Mouse (Mus musculus) T-helper 17 cell (primary cell): Measurements from ENCODE around the gene Nedd4.

Experiments
- in situ Hi-C, 2 experiments: fragments of 300-600 bp; cut with MboI, MseI; formaldehyde crosslinking; loops; 1 replicate in 1 of 2; 2 replicates in 1 of 2; pipeline ENCODE4 v1.15.1; 2025; ENCODE audit warnings: high pct_unique_total_duplicates in 2 of 2

Gene Nedd4

DNA sequence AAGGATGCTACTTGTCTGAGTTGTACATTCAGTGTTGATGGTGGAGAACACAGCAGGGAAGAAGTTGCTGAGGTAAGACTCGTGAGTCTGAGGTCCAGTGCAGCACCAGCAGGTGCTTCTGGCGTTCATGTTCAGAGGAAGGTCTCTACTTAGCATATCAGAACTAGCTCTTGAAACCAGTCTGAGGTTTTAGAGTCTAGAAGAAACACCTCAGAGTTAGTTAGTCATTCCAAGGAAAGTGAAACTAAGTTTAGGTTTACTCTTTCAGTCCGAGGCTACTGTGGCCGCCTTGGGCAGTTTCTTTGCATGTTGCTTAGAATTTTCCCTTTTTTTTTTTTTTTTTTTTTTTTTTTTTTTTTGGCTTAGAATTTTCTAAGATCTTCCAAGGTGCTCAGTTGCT lies 16.6 kb downstream of the Nedd4 start:
- in situ Hi-C loops = no loop called here

DNA sequence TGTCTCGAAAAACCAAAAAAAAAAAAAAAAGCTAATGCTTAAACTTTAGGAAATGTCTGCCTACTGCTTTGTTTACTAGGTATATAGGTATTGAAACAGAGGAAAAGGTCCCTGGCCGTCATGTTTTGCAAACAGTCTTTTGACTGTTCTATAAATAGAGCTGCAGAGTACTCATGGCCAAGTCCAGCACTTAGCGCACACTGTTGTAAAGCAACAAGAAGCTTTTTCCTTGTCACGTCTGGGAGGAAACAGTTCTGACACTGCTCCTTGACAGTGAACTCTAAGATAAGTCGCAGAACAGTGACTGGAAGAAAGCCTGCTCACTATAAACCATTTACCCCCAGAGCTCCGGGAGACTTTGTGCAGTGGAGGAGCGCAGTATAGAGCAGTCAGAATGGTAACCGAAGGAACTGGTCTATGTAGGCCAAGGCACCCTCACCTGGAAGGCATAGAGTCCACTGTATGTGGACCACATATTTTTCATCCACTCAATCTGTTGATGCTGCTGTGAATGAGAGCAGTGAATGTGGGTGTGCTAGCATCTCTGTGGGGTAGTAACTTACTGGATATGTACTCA lies 19.6 kb downstream of the Nedd4 start:
- in situ Hi-C loops = no loop called here

DNA sequence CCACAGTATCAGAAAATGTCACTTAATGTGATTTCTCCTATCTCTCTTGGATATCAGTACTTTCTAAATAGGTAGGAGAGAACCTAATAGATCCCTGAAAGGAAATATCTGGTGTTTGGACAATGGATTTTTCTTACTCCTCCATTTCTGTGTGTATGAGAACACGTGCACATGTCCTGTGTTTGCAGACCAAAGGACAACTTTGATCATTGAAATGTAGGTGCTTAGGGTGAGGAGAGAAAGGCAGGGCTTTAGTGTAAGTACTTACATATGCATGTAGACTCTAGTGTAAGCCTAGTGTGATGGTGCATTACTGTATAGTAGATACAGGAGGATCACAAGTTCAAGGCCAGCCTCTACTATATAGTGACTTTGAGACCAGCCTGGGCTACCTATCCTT lies 21.1 kb downstream of the Nedd4 start:
- in situ Hi-C loops = no loop called here

DNA sequence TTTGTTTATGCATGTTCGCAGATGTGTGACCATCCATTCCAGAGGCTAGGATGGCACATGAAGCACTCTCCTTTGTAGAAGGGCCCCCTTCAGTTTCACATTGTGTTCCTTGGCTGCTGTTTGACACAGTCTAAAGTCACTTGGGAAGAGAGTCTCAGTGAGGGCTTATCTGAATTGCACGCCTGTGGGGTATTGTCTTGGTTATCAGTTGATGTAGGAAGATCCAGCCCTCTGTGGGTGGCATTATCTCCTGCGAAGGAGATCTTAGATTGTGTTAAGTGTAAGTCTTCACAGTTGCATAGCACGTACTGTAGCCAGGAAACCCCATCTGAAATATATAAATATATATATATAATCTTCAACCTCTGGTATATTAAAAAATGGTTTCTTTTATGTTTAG lies 23.1 kb downstream of the Nedd4 start:
- in situ Hi-C loops = no loop called here

DNA sequence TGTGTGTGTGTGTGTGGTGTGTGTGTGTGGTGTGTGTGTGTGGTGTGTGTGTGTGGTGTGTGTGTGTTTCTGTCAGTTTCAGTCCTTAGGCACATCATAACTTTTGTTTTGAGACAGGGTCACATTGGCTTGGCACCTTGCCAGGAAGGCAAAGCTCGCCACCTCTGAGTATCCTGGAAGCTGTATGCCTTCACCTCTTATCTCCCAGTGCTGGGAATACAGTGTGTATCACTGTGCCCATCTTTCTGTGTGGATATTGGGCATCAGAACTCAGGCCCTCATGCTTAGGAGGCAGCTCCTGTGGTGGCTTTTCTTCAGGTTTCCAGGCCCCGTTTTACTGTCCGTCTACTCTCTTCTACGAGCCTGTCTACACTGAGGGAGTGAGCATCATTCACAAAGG lies 24.4 kb downstream of the Nedd4 start:
- in situ Hi-C loops = no loop called here

DNA sequence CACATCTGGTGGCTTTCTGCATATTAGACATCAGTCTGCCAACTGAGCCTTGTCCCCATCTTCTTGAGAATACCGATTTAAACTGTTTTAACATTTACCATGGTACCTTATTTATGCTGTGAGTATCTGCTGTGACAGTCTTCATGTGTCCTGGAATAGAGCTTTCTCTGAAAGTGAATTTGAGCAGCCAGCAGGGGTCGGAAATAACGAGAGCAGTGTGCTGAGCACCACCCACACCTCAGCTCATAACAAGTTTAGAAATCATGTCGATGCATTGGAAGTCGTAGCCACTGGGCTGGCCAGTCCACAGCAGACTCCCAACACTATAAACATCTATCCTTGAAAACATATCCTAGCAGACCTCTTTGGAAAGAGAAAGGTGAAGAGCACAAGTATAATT lies 27.4 kb downstream of the Nedd4 start:
- in situ Hi-C loops = no loop called here

DNA sequence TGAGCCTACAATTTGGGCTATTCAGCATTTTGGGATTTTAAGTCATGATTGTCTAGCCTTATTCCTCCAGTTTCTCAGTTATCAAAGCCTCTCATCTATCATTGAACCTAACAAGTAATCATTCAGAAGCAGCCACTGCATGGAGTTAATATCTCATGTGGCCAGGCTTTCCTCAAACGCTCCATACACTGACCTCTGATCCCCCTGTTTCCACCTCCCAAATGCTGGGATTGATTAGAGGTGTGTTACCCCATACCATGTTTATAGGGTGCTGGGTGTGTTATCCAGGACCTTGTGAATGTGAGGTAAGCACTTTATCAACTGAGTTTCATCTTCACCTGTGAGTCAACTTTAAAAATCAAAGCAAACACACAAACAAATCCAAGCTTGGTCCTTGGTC lies 28.7 kb downstream of the Nedd4 start:
- in situ Hi-C loops = no loop called here

DNA sequence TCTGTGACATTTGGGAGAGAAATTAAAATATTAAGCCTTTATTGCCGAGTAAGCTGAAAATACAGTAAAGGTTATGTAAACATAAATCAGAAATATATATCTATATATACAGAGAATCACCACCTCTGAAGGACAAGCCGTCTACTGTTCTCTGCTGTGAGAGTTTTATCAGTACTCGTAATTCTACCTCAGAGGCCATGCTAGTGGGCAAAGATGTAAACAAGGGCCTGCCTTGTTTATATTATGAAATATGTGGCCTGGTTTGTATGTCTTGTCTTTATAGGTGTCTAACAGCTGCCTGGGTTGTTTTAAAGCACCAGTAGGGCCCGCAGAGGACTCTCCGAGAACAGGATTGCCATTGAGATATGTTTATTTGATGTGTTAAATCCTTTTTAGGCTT lies 29.8 kb downstream of the Nedd4 start:
- in situ Hi-C loops = no loop called here

DNA sequence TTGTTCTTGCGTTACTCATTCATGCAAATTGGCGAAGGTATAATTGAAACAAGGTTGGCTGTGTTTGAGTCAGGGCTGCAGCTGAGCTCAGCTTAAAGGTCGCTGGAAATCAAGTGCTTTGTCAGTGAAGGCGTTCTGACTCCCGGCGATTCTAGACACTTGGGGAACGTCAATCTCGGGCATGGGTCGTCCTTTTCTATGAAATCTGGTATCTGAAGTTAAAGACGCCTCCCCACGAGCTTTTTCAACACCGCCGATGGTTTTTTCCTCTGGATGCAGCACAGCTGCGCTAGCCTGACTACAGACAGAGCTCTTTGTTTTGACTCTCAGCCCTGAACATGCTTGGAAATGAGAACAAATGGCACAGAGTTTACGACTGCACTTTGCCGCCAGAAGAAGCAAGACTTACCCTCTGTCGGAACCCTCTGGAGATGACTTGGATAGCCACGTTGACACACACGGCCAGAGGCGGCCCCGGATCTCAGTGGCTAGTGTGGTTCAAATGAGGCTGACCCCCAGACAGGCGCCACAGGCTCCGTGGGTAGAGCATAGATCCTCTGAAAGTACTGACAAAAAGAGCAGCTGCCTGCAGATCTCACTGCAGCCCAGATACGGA lies 31.0 kb downstream of the Nedd4 start:
- in situ Hi-C loops = no loop called here

DNA sequence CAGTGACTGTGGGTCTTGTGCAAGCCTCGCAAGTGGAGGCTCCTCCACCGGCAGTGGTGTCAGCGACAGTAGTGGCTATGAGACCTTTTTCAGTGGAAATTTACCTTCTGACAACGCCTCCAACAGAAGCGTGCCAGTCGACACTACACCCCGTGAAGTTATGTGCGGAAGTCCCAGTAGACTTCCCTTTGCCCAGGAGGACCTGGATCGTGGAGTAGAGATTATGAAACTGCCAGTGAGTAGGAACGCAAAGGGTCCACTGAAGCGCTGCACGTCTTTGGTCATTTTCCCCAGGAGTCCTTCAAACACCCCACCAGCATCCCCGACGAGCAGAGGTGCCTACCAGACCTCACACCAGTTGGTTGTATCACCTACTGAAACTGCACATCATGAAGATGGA lies 31.7 kb downstream of the Nedd4 start:
- in situ Hi-C loops = no loop called here

DNA sequence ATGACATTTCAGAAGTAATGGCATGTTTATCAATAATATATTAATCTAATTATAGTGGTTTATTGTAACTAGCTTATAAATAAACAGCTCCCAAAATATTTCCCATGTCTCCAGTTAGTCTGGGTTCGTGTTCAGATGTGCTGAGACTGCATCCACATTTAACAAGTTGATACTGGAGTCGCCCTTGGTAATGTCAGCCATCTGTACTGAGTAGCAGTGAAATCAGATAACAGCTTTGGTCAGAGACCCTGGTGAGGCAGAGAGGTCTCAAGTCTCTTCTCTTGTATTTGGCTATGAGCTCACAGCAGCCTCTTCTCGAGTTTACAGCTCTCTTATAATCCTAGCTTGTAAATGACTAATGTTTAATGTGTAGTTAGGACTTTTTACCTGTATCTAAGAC lies 34.4 kb downstream of the Nedd4 start:
- in situ Hi-C loops = no loop called here

DNA sequence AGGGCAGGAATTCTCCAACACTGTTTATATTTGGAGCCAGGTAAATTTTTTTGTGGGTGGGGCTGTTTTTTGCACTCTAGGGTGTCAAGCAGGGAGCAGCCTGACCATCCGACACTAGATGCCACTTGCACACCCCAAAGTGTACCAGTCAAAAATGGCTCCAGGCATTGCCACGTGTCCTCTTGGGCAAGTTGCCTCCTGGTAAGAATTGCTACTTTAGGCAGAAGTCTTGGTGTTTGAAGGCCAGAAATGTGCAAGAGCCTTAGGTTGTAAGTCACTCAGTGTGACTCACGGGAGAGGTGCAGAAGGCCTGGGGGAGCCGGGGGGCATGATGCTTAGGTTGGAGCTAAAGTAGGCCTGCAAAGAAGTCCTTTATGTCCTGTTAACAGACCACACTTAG lies 35.6 kb downstream of the Nedd4 start:
- in situ Hi-C loops = no loop called here

DNA sequence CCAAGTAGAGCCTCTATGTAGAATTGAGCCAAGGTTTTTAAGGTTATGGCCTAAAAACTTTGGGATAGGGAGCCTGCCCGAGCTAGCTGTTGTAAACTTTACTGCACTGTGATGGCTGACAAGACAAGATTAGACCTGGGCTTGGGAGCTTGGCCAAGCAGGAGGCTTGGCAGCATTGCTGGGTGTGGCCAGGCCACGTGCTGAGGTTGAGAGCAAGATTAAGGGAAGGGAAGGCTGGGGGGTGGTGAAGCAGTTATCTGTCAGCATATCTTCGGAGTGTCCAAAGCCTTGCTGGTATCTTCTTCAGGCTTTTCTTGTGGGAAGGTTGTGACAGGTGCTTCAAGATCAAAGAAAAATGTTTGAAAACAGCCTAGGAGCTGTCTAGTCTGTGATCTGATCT lies 37.6 kb downstream of the Nedd4 start:
- in situ Hi-C loops = no loop called here

DNA sequence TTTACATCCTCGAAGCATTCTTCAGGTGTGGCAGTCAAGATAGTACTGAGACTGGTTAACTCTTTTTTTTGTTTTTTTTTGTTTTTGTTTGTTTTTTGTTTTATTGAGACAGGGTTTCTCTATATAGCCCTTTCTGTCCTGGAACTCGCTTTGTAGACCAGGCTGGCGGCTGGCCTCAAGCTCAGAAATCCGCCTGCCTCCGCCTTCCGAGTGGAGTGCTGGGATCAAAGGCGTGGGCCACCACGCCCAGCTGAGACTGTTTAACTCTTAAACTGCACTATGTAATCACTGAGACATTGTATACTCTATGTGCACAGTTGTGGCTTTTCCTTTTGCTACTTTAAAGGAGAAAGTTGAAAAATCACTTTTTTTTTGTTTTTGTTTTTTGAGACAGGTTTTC lies 39.3 kb downstream of the Nedd4 start:
- in situ Hi-C loops = no loop called here

DNA sequence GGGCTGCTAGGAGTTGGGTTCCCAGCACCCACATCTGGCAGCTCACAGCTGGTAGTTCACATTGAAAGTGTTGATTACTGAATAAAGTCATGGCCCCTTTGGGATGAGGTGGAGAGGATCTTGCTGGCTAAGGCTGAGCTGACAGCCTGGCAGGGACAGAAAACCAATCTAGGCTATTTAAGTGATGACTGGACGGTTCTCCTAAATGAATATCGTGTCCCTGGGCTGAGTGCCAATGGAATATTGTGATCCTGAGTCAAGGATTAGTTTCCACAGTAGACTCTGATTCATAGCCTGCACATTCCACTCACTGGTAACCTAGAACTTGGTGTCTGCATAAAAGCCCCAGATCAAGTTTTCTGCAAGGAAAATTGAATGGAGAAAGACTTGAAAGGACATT lies 39.9 kb downstream of the Nedd4 start:
- in situ Hi-C loops = no loop called here

DNA sequence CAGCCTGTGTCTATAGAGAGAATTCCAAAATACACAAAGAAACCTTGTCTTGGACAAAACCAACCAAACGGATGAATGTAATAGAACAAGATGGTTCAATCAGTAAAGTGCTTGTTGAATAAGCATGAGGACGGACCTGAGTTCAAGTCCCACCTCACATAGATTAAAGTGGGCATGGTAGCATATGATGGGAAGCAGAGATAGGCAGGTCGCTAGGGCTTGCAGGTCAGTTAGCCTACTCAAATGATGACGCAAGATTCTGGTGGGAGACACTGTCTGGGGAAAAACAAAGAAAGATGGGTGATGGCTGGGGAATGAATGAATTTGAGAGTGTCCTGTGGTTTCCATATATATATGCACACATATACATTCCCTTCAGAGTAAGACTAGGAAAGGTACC lies 41.0 kb downstream of the Nedd4 start:
- in situ Hi-C loops = no loop called here

DNA sequence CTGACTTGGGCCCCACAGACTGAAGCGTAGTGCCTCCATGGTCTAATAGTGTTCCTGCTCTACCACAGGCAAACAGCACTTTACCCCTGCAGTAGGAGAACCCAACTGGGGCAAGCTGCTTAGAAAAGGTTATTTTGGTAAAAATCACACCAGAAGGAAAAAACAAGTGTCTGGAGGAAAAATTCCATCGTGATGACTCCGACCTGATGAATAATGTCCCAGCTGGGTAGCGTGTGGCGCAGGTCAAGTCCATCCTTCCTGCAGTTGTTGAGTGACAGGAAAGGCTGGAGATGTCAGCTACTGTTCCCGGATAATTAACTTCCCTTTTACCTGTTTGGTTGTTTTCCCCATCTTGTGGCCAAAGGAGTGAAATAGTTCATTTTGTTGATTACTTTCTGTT lies 41.6 kb downstream of the Nedd4 start:
- in situ Hi-C loops = no loop called here

DNA sequence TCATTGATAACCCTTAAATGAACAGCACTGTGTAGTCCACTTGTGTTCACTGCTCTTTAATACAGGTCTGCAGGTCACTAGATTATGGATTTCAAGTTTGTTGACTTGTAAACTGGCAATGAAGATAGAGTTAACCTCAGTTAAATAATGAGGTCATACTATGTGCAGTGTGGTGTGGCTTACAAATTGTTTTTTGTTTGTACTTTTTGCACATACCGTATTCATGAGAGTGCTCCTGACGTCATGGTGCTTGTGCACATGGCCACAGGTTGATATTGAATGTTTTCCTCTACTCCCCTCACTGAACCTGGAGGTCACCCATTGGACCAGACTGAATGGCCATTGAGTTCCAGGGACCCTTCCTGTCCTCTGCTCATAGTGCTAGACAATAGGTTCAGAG lies 43.1 kb downstream of the Nedd4 start:
- in situ Hi-C loops = no loop called here

DNA sequence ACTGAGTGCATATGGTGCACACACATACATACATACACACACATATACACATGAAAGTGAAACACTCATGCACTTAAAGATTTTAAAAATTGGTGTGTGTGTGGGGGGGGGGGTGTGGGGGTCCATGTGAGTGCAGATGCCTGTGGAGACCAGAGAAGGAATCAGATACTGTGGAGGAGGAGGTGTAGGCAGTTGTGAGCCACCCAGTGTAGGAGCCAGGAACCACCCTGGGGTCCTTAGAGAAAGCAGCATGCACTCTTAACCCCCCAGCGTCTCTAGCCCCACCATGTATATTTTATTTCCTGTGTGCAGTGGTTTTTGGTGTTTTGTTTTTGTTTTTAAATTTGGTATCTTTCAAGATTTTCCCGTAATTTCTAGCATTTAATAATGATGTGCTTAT lies 45.9 kb downstream of the Nedd4 start:
- in situ Hi-C loops = no loop called here

DNA sequence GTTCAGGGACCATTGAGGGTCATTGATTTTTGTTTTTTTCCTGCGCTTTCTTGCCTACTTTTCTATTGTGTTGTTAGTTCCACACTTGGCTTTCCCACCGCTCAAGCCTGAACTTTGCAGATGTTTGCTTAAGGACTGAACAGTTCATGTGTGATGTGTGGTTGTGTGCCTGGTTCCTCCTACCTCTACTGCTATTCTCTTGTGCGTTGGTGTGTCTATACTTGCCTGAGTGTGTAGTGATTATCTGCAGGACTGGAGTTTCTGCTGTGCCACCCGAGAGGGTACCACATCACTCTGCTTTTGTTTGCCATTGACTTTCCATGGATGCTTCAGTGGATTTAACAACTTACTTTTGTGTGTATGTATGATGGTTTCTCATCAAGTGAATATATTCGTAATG lies 46.5 kb downstream of the Nedd4 start:
- in situ Hi-C loops = no loop called here

DNA sequence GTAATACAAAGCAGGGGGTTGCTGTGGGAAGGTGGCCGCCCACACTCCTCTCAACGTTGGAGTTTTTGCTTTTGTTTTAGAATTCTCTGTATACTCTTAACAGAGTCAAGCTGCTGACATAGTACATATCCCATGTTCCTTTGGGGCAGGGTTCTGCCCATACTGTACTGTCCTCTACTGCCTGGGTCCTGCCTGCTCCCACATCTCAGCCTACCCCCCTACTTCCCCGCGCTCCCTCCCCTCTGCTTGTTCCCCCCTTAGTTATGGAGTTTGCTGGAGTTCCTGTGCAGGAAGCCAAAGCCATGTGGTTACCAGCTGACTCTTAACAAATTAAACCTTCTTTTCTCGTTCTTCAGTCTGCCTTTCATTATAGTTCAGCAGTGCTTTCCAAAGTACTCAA lies 47.9 kb downstream of the Nedd4 start:
- in situ Hi-C loops = no loop called here

DNA sequence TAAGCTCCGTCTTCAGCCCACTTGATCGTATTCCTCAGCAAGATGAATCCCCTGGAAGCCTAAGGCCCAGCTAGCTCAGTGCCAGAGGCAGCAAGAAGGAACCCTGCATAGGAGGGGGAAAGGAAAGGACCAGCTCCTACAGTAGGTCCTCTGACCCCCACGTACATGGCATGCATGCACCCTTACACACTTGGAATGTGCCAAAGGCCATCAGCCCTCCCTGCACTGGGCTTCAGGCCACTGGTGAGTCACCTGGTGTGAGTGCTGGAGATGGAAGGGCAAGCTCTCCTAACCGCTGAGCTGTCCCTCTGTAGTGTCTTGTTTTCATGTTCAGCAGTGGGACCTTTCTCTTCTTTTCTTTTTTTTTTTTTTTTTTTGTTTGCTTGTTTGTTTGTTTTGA lies 52.8 kb downstream of the Nedd4 start:
- in situ Hi-C loops = no loop called here

DNA sequence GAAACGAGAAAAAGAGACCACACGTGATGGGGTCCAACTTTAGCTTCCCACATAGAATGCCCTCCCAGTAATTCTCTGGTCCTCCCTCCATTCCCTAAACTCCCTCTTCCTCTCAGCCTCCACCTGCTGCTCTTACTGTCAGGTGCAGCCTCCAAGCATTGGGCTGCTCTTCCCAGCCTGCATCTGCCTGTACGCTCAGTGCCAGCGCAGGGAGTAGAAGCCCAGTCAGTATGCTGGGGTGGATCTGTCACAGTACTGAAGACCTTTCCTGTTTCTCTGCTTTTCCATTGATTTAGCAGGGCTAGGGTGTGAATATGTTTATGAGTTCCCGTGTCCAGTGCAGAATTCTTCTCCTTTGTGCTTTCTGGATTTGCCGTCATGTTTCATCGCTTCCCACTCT lies 54.1 kb downstream of the Nedd4 start:
- in situ Hi-C loops = no loop called here

DNA sequence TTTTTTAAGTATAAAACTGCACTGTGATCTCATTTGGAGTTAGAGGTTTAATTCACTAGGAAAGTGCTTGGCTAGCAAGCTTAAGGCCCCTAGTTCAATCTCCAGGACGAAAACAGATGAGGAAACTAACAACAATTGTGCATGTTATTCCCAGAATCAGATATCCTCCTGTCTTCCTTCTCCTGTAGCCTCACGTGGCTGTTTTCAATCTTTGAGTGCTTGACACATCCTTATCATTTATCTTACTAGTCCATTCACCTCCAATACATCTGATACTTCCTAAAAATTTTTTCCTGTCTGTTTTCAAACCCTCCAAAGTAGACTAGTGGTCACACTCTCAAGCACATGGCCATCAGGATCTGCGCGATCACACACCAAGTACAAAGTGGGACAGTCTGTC lies 57.0 kb downstream of the Nedd4 start:
- in situ Hi-C loops = no loop called here
